Mouse (Mus musculus) testis, adult 2 months (tissue): ENCODE measurements around the gene Prap1.

Source experiments
- CTCF ChIP-seq: fragments of 200-500 bp; IDR thresholded peaks from 2 replicates; pipeline ENCODE4 v1.5.1; 2012; ENCODE audit warnings: low read depth, mild to moderate bottlenecking, inconsistent platforms, low read length, moderate library complexity; ENCODE audit not compliant: control insufficient read depth, insufficient read depth, insufficient replicate concordance
- POLR2A ChIP-seq: fragments of 200-500 bp; IDR thresholded peaks from 2 replicates; pipeline ENCODE4 v1.6.1; 2012; ENCODE audit warnings: low read depth, mild to moderate bottlenecking, inconsistent platforms, low read length, moderate library complexity; ENCODE audit not compliant: control insufficient read depth

- TF ChIP-seq POLR2A = no peak
- no peak for TF ChIP-seq CTCF
Measured at GRCm38 (mm10) chr7:140057413-140058407, 35.5 kb upstream of the Prap1 start.
